Mouse (Mus musculus) frontal cortex, postnatal 25 days (tissue): ENCODE measurements around the gene Ptp4a2.

Experiments used
- DNase-seq, 2 experiments: peaks; one replicate each; pipeline ENCODE4 v3.0.0; 2022; ENCODE audit warnings: low spot score in 2 of 2

Ptp4a2 gene

GRCm38 (mm10) chr4:129797985-129798384 lies 13.0 kb upstream of the Ptp4a2 start:
- no peak for DNase-seq

DNA sequence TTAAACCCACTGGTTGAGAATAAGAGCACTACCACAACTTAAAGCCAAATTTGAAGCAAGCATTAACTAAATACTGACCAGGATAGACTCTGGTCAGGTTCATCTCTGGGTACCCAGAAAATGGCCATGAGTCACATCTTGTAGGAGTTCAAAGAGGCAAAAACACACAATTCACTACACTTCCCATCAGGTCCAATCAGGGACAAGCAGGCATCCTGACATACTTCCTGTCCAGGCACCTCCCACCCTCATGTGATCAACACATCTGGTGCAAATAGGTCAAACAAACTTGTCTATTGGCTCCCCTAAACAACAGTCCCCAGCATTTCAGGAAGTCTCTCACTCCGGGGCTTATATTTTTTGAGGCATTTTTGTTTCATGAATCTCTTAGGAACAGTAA lies 7.7 kb upstream of the Ptp4a2 start:
- DNase-seq, result no peak

DNA sequence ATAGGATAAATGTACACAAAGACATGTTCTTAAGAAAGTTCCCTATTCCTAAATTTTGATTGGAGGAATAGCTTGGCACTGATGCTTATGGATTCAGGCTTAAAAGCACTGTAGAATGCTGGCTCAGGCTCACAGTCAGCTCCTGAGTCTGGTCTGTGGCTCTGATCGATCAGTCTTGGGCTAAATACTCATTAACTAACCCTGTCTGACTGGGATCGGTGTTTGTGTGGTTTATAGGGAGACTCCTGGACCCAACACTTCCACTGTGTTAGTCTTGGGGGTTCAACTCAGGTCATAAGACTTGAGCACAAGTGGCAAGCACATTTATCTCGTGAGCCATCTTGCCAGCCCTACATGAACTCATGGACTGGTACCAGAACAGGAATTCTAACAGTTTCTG lies 6.0 kb upstream of the Ptp4a2 start:
- no peak for DNase-seq

DNA sequence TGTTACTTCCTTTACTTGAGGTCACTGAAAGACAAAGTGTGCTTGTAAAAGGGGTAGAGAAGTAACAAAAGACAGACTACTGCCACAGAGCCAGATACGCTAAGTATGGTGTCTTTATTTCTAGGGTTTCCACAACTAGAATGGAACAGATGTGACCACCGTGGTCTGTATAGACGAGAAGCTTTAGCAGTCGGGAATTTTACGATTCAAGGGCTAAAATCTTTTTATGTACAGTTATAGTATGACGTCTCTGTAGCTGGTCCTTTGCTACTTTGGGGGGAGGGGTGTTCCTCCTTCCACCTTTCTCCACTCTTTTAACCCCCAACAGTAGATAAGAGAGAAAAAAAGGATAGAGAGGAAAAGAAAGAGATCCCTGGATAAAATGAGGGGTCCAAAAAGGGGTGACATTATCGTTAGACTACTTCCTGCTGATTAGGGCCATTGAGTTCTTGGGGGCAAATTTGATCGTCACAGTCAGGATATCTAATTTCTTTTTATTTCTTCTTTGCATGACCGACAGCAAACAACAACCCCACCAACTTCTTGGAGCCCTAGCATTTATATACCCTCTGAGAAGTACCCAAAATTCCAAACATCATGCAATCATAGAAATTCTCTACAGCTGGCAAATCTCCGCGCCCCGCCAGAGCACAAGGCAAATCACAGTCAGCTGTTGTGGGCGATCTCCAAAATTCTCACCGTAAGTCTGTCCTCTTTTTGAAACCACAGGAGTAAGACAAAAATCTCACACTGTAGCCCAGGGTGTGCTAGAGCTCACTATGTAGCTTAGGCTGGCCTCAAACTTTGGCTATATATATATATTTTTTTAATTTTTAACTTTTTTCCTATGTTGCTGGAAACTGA lies 818 bp downstream of the Ptp4a2 start:
- DNase-seq, result no peak

DNA sequence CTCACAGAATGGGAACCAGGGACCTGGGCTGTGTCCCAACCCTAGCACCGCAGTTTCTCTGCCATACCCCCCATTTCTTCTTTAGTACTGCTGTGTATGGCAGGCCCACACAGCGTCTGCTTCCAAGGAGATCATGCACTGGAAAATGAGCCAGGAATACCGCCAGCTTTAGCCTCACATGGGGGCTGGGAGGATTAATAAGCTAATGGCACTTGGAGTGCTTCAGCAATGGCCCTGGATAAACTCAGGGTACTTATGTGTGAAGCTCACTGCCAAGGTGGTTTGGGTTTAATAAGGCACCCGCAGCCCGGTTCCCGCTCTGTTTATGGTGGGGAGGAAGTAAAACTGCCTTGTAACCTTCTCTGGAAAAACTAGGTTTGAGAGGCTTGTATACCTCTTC lies 6.6 kb downstream of the Ptp4a2 start:
- no peak for DNase-seq

- DNase-seq, result no peak
These were observed 7.6 kb downstream of the Ptp4a2 start for GRCm38 (mm10) chr4:129818506-129819195.

- DNase-seq, result peak; percentile 77 to 81
These were observed 8.8 kb downstream of the Ptp4a2 start for GRCm38 (mm10) chr4:129819712-129820336.

- DNase-seq, result peak in 1 of 2 experiments; percentile 46
These were observed 9.5 kb downstream of the Ptp4a2 start for GRCm38 (mm10) chr4:129820417-129821086.

- DNase-seq, result no peak
These were observed 10.1 kb downstream of the Ptp4a2 start for GRCm38 (mm10) chr4:129821087-129821616.

DNA sequence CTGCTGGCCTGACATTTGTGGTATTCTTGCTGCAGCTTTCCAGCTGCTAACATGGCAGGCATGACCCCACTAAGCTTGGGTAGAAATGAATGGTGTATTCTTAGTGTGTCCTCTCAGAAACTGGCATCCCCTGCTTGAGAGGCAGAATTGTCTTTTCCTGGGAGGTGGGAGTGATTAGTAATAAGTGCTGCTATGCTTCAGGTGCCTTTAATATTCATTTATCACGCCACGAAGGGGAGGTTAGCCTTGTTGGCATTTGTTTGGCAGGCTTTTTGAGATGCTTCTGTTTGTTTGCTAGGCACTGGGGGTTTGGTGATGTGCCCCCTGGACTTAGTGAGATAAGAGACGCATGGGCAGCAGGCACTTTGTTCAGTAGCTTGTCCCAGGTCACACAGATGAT lies 11.3 kb downstream of the Ptp4a2 start:
- no peak for DNase-seq

DNA sequence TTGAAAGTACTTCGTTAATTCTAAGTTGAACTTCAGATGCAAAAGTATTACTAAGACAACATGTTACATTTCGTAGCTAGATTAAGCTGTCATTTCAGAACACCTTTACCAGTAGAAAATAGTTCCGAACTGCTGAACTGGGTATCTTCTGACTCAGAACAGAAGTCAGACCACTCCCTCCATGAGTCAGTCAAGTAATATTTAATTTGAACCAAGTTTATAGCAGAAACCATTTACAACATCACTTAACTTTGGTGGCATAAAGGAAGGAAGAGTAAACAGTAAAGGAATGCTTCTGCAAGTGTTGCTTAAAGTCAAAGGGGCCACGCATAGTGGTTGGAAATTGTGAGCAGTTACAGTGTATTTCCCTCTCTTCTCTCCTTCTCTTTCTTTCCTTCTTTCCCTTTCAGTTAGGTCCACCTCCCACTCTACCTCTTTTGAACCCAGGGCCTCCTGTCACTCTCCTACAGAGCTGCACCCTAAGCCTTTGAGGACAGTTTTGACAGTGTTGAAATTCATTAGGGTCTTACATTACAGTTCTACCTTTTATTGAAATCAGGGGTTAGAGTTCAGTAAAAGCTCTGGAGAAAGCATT lies 12.3 kb downstream of the Ptp4a2 start:
- no peak for DNase-seq

DNA sequence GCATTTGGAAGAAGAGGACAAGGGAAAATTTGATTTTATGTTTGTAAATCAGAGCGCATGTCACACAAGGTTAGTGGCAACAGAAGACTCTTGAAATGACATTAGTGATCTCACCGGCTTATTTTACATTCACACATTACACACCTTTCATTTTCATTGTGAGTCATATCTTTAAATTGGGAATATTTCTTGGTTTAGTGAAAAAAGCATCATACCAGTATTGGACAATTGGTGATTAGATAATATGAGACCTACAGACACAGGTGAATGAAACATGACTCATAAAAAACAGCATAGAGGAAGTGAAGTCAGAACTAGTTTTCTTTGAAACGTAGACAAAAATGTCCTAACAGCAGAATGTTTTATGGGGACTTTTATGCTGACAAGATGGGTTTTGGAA lies 16.6 kb downstream of the Ptp4a2 start:
- no peak for DNase-seq

DNA sequence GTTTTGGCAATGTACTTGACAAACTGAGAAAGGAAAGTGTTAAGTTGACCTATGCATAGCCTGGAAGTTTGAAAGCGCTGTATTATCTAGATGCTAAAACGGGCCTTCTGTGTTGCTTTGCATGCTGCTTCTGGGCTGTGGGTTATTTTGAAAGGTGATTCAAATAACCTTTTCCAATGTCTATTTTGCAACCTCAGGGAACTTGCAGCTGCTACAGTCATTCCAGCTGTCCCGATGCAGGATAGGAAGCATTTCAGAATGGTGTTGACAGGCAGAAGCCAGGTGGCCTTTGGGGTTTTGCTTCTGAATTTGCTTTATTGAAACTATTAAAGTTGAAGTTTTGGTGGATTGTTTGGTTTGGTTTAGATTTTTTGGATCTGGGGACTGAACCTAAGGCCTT lies 17.1 kb downstream of the Ptp4a2 start:
- DNase-seq, result no peak

- no peak for DNase-seq
These were observed 18.8 kb downstream of the Ptp4a2 start for GRCm38 (mm10) chr4:129829799-129830198.

DNA sequence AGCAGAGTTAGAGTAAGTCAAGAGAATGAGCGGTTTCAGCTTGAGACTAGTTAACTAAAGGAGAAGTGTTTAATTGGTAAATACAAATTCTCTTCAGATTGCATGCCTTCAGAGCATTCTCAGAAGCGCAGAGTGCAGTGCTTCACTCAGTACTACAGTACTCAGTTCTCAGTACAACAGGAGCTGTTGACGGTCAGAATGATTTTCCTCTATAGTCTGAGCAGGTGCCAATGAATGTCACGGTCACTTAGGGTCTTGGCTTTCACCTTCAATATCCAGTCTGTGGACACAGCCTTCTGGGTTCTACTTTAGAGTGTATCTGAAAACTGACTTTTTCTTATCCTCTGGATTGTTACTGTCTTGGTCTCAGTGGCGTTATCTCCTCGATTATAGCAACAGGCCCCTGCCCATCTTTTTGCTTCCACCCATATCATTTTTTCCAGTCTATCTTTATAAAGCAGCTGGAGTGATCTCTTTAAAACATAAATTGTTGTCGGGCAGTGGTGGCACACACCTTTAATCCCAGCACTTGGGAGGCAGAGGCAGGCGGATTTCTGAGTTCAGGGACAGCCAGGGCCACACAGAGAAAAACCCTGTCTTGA lies 19.4 kb downstream of the Ptp4a2 start:
- DNase-seq, result no peak

DNA sequence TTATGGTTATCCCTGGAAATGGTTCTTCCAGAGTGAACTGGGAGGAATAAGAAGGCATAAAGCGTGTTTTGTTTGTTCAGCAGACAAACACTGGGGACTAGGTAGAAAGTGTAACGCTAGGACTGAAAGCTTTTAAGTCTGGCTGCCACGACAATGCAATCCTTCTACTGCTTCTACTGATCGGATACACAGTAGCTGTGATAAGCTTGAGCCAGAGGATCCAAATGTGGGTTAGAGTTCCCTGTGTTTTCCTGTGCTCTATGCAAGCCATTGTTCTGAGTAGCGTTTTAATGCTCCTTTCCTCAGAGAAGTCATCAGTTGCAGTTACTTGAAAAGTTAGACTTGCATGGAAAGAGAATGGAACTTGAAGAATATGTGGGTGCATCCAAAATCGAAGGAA lies 23.6 kb downstream of the Ptp4a2 start:
- no peak for DNase-seq

DNA sequence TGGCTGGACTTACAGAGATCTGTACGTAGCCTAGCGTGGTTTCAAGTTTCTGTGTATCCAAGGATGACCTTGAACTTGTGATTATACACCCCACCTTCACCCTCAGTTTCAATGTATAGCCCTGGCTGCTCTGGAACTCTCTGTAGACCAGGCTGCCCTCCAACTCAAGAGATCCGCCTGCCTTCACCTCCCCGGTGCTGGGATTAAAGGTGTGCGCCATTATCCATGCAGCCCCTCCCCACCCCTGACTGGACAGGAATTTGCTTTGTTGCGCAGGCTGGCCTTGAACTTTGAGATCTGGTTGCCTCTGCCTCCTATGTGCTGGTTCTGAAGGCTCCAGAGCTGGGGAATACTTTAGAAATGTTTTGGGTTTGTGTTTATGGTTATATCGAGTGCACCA lies 24.3 kb downstream of the Ptp4a2 start:
- no peak for DNase-seq

DNA sequence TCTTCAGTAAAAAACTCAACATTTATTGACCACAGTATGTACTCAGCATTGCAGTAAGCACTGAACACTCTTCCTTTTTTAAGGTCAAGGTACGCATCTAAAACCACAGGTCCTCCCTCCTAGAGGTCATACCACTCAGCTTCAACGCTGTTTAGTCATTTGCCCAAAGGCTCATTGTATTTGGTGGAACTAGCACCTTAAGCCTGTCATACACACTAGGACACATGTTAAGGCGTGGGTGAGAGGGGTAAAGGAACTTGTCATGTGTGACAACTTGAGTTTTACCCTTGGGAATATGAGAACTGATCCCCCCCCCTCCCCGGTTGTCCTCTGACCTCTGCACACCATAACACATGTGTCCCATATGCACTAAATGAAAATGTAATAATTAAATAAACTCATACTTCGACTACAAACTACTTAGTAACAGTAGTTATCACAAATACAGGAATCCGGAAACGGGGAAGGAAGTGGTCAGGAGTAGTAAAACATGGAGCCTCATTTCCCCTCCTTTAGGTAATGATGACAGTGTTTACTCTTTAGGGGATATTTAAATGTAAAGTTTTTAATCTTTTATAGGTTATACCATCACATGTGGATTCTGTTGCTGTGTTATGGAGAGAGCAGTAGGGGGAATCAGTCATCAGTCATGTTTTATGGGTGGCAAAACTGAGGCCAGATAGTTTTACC lies 29.0 kb downstream of the Ptp4a2 start:
- DNase-seq, result no peak

- no peak for DNase-seq
These were observed 35.8 kb downstream of the Ptp4a2 start for GRCm38 (mm10) chr4:129846823-129847222.

- DNase-seq, result no peak
These were observed 39.5 kb downstream of the Ptp4a2 start for GRCm38 (mm10) chr4:129850491-129850890.

- no peak for DNase-seq
These were observed 40.8 kb downstream of the Ptp4a2 start for GRCm38 (mm10) chr4:129851861-129852260.
